Mouse (Mus musculus): ENCODE data around the gene Rab8b. TPM values are rescaled to one million over a fixed set of nuclear protein-coding genes. Genes with fewer than 3 reads are reported as not detected.
"Not testable (repeated sequence)": the region's sequence is repeated elsewhere in the genome, so short reads cannot be mapped to it uniquely, and the experiment has no call there.

The Rab8b gene
- total RNA-seq, 2 experiments from 2014 or later: 27.5 to 30.0 TPM

GRCm38 (mm10) chr9:66917892-66918255, 1.6 kb downstream of the Rab8b start:
- intact Hi-C loops (cut with DNase I): loop anchor here (10.0 kb wide), 1 partner anchor 53 kb away; no protein-coding TSS in a partner anchor
- no peak for DNase-seq

- DNase-seq: no peak
- intact Hi-C loops (cut with DNase I): loop anchor here (10.0 kb wide), 1 partner anchor 53 kb away; no protein-coding TSS in a partner anchor
Measured at GRCm38 (mm10) chr9:66917216-66917891, 2.1 kb downstream of the Rab8b start.

- intact Hi-C loops (cut with DNase I): loop anchor here (10.0 kb wide), 1 partner anchor 51 kb away; no protein-coding TSS in a partner anchor
- no peak for DNase-seq
Measured at GRCm38 (mm10) chr9:66915869-66916785, 3.4 kb downstream of the Rab8b start.

DNA sequence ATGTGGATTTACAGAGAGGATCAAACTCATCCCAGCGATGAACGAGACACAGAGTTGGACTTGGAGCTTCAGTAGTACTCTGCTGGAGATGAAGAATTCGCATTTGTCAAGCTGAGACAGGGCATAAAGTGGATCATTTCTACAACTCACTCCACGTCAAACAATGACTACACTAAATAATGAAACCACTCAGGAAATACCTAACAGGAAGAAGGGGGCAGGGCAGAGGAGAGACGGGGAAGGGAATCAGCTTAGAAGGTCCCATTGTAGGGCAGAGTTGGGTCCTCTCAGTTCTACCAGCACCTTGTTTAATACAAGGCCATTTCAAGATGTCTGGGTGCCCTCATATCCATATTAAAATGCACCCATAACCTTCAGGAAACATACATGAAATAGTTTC, 4.1 kb downstream of the Rab8b start:
- DNase-seq: no peak
- intact Hi-C loops (cut with DNase I): loop anchor here (10.0 kb wide), 1 partner anchor 51 kb away; no protein-coding TSS in a partner anchor

- no peak for DNase-seq
- intact Hi-C loops (cut with DNase I): loop anchor here (10.0 kb wide), 1 partner anchor 50 kb away; no protein-coding TSS in a partner anchor
Measured at GRCm38 (mm10) chr9:66914540-66914939, 4.9 kb downstream of the Rab8b start.

DNA sequence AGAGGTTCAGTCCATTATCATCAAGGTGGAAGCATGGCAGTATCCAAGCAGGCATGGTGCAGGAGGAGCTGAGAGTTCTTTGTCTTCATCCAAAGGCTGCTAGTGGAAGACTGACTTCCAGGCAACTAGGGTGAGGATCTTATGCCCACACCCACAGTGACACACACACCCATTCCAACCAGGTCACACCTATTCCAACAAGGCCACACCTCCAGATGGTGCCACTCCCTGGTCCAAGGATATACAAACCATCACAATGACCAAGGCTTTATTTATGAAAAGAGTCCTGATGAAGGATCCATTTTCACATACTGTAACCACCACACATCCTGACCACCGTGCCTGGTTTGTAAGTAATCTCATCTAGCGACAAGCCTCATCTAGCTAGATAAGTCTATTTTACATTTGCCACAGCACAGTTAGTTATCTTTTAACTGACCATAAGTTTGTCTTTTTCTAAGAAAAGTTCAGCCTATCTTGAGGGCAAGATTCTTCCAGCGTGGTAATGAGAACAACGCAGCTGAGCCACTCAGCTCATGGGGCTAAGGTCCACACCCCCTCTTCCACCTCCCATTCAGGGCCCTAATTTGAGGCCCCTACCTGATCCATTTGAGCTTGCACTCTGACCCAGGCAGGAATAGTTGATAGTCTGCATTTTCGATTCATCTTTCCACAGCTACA, 6.1 kb downstream of the Rab8b start:
- intact Hi-C loops (cut with DNase I): loop anchor here (10.0 kb wide), 1 partner anchor 49 kb away; no protein-coding TSS in a partner anchor
- not testable (repeated sequence) for DNase-seq

DNA sequence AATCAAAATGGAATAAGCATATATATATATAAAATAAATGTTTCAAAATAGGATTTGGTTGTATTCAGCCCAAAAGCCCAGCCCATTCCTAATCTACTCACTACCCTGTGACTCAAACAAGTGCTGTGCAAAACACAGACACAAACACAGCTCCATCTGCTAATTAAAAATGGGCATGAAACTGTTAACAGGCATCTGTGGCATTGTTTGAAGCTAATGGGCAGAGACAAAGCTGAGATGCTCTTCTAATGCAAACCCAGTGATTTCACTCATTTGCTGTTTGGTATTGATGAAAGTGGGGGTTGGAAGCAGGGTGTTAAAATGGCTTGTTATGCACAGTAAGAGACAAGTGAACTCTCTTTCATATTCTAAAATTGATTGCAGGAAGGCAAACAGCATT, 7.2 kb downstream of the Rab8b start:
- DNase-seq: no peak
- intact Hi-C loops (cut with DNase I): loop anchor here (10.0 kb wide), 1 partner anchor 48 kb away; no protein-coding TSS in a partner anchor

DNA sequence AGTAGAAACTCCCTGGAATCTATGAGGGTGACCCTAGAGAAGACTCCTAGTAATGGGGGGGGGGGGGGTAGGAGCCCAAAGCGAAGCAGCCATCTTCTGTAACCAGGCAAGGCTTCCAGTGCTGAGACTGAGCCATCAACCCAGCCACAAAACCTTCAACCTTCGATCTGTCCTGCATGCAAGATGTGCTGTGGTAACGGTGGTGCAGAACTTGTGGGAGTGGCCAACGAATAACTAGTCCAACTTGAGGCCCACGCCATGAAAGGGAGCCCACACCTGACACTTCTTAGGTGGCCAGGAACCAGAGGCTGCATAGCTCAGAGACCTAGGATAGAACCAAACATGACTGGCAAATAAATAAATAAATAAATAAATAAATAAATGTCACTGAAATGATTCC, 8.8 kb downstream of the Rab8b start:
- DNase-seq: no peak
- intact Hi-C loops (cut with DNase I): loop anchor here (10.0 kb wide), 1 partner anchor 46 kb away; no protein-coding TSS in a partner anchor

DNA sequence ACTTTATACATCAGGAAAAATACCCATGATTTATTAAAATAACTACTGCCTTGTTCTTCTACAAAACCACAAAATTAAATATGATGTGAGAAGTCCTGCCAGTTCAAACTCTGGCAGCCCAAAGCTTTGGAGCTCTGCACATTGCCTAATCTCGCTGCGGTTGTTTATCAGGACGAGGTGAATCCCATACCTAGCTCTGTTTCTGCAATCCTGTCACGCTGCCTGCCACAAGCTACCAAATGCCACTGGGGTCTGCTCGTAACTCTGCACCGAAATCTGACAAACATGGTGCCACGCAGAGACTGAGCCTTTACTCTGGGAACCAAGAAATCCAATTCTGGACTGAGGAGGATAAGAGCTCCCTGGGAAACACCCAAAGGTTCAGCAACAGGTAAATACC, 9.6 kb downstream of the Rab8b start:
- intact Hi-C loops (cut with DNase I): loop anchor here (10.0 kb wide), 1 partner anchor 45 kb away; no protein-coding TSS in a partner anchor
- no peak for DNase-seq

DNA sequence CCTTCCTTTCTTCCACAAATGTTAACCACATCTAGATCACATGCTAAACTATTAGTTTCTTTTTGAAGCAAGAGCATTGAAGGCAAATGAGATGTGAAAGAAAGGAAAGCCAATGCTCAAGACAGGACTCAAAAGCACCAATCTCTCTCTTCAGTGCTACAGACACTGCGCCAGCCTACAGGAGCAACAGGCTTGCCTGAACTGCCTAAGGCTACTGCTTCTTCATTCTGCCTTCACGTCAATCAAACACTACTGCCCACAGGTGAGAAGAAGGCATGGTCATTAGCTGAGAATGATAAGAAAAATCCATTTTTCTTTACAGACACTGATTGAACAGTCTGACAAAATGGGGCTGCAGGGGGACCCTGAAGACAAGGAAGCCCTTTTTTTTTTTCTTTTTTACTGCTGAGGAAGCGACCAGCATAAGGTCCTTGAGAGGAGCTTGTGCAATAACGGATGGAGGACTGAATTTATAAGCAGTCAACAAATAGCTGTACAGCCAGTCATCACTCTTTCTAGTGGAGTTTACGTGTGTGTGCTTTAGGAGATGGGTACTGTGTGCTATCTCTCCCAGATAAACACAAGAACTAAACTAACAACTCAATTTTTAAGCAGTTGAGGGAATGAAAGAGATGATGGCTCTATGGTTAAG, 11.6 kb downstream of the Rab8b start:
- intact Hi-C loops (cut with DNase I): no loop called here
- no peak for DNase-seq

DNA sequence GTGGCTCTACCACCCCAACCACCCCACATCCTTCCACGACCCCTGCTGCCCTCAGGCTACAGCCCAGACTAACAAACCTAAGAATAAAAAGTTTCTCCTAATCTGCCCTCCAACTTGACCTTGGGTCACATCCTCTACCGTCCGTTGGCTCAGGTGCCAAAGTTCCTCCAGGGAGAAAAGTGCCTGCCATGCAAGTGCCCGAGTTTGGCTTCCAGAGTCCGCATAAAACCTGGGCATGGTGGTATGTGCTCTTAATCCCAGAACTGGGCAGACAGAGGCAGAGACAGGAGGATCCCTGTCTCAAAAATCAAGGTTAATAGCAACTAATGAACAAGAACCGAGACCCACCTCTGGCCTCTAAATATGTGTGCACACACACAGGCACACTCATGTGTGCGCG, 12.4 kb downstream of the Rab8b start:
- intact Hi-C loops (cut with DNase I): no loop called here
- no peak for DNase-seq

GRCm38 (mm10) chr9:66905990-66906389, 13.5 kb downstream of the Rab8b start:
- DNase-seq: no peak
- intact Hi-C loops (cut with DNase I): no loop called here

- intact Hi-C loops (cut with DNase I): no loop called here
- DNase-seq: no peak
Measured at GRCm38 (mm10) chr9:66899526-66899925, 20.0 kb downstream of the Rab8b start.

DNA sequence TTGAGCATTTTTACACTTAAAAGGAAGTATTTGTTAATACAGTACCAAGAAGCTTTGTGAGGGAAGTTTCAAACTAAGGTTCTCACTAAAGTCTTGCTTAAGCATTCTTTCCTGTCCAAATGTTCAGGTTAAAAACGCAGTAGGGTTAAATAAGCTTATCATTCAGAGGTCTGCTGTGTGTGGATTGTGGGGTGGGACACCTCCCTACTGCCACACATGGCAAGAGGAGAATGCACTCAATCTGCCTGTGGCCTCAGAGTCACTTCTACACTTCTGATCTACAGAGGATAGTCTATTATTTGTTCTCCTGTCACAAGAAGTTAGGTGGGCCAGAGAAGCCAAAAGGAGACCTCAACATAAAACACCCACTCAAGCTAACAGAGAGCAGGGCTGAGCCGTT, 20.4 kb downstream of the Rab8b start:
- intact Hi-C loops (cut with DNase I): no loop called here

DNA sequence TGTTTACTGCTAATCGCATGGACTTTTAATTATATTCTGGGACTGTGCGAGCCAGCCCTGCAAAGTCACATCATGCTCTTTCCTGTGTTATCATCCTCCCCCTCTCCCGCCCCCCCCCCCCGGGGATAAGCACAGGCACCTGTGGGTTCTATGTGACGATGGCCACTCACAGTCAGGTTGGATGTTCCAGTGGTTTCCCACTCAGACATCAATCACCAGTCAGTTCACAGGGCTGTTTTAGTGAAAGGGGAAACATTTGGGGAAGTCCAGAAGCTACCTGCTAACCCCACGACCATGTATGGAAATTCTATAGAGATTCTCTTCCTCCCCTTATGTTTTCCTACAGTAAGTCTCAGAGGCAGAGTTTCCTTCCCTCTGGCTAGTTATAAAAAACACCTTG, 21.6 kb downstream of the Rab8b start:
- intact Hi-C loops (cut with DNase I): no loop called here

More for the DNA sequence above, 20.4 kb downstream of the Rab8b start:
- no peak for DNase-seq

DNA sequence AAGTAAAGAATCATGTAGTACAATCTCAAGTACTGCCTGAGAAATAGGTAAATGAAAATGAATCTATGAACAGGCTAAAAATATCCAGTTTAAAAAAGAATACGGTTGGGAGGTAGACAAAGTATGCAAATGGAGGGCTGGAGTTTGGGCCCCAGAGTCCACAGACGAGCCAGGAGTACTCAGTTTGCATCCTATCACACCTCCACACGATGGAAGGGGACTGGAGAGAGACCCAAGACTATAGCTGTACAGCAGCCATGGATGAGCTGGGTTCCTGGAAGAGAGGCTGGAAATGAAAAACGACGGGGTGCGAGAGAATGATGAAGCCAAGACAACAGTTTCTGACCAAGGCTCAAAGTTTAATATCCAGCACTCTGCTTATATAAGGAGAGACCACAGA, 22.5 kb downstream of the Rab8b start:
- intact Hi-C loops (cut with DNase I): no loop called here
- DNase-seq: no peak

More for the DNA sequence above, 21.6 kb downstream of the Rab8b start:
- no peak for DNase-seq

DNA sequence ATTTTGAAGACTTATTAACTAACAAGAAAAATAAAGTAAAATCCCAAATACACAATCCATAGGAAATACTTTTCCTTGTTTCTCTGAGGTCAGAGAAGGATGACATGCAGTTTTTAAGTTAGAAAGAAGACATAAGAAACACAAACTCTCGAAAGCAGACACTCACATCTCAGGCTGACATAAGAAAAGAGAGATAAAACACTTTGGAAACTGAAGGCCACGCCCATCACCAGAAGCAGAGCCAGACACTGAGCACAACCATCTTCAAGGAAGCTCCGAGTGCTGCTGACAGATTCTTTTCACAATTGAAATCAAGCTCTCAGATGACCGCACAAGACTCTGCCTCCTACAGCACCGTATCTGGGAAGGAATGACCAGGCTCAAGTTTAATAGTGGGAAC, 23.5 kb downstream of the Rab8b start:
- intact Hi-C loops (cut with DNase I): no loop called here
- DNase-seq: no peak

DNA sequence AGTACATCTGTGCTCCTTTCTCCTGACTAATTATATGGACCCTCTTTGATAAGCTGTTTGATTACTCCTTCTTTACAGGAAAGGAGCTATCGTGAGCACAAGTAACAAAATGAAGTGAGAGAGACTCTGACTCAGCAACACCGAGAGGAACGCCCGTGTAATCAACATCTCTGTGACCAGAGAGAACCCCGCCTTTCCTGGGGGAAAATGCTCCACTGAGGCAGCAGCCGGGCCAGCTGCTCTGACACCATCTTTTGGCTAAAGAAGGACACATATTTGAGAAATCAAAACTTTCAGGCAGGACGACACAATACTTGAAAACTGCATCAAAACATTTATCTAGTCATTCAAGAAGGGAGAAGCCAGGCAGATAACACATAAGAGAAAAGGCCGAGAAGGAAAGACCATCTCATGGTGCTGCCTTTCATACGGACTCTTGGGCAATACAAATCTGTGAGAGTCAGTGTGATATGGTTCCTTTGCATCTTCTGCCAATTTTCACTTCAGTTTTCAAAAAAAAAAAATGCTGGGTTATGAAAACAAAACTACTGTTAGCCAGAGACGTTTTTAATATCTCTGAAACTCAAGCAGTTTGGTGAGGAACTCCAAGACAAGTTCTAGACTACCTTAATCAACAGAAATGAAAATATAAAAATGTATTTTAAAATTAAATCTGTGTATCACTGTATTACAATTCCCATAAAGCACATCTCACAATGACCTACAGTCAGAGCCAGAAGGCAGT, 24.3 kb downstream of the Rab8b start:
- DNase-seq: no peak
- intact Hi-C loops (cut with DNase I): no loop called here

DNA sequence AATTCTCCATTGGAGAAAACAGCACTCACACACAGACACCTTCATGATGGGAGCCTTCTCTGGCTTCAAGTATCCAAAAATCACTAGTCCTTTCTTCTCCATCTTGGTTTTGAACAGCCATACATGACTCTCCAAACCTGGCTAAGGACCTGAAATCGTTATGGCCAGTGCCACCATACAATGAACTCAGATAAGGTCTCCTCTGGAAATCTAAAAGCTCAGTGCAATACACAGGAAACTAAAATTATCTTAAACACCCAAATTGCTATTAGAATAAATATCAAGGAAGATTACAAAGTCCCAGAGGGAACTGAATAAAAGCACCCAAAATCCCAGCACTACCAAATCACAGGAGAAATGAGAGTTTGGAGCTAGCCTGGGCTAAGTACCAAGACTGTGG, 25.1 kb downstream of the Rab8b start:
- no peak for DNase-seq
- intact Hi-C loops (cut with DNase I): no loop called here

DNA sequence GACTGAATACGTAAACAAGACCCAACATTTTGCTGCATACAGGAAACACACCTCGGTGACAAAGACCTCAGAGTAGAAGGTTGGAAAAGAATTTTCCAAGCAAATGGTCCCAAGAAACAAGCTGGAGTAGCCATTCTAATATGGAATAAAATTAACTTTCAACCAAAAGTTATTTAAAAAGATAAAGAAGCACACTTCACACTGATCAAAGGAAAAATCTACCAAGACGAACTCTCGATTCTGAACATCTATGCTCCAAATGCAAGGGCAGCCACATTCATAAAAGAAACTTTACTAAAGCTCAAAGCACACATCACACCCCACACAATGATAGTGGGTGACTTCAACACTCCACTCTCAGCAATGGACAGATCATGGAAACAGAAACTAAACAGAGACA, 27.0 kb downstream of the Rab8b start:
- DNase-seq; intact Hi-C loops (cut with DNase I): not testable (repeated sequence)
